Mouse (Mus musculus) heart, postnatal 0 days (tissue): Measurements from ENCODE around the gene A930004D18Rik.

Experiments used
- CTCF ChIP-seq: IDR thresholded peaks from 2 replicates; pipeline ENCODE4 v1.5.1; 2016; ENCODE audit warnings: antibody characterized with exemption, control low read depth, low read depth
- EP300 ChIP-seq: IDR thresholded peaks from 2 replicates; pipeline ENCODE4 v1.6.1; 2016; ENCODE audit warnings: antibody characterized with exemption, low read depth

- TF ChIP-seq CTCF: no peak
- no peak for TF ChIP-seq EP300
These were observed 11.0 kb upstream of the A930004D18Rik start, which contains the start of gene Skida1 for GRCm38 (mm10) chr2:18048453-18049075.
